Mouse (Mus musculus): ENCODE measurements around the gene Kri1. TPM values are rescaled to one million over a fixed set of nuclear protein-coding genes. Genes with fewer than 3 reads are reported as not detected.
A peak's percentile ranks its signal among the peaks of the same experiment; 100 is the strongest.

Kri1 gene
- polyA plus RNA-seq (2015; fragmentation: Nextera tagmentation; extraction: Ambion mirVana), result 8.7 and 10.6 TPM in 2 replicates

DNA sequence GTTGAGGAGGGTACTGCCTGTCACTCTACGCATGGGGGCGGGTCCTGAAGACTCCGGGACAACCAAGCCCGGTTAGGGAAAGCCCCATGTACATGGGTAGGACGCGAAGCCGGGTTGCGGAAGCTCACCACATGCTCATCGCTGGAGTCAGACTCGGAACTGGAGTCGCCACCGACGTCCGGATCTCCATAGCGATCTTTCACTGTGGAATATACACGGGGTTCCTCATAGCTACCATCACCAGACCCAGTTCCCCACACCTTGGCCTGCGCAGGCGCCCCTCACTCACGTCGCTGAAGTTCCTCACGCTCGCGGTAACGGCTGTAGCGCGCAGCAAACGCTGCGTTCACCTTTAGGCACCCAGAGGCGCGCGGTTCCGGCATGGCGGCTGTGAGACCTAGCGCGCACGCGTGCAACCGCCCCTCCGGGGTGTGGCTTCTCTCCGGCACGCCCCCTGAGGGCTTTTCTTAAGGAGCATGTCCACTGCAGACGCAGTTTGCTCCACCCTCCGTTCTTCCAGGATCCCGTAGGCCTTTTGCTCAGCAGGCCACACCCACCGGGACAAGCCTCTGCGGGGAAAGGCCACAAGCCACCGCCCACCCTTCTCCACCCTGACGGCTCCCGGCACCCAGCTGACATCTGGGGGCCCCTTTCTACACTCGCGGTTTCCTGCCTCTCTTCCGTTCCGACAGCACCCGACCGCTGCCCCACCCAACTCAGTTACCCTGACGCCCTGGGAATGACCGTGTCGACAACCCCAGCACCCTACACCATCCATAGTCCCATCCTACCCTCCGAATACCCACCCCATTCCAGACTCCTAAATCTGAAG is at the start of gene Kri1:
Kri1 (minus strand) TSS at position 399 of the 832 bp plus-strand sequence.
- under 1% methylated on average over 59 of the region's 59 CpGs for WGBS
- no peaks in the 10 kb centered on the region for H3K27me3 ChIP-seq (ENCODE audit: insufficient read depth, low read length)
- DNase-seq (ENCODE audit: low spot score), result peak; percentile 100

DNA sequence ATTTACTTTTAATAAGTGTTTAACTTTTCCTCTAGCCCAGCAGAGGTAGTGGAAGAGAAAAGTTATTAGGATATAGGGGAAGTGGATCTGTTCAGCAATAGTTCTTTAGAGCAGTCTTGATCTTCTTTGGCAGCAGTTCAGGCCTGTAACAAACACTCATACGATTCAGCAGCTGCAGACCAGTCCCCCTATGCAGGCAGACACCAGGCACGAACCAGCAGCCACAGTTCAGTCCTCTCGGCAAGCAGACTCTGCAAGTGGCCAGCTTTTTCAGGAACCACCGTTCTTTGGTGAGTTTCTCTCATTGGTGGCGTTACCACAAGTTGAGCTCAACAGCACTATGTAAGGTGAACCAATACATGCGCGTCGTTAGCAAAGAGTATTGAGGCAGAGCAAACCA is 48.7 kb upstream of the Kri1 start:
- DNase-seq (ENCODE audit: low spot score), result no peak
- Histone ChIP-seq H3K27me3 (ENCODE audit: insufficient read depth, low read length) (no peaks in the 10 kb centered on the region), H3K36me3 (ENCODE audit: insufficient read depth, low read length) (no peaks in the 10 kb centered on the region), H3K4me3 (replicated peaks; ENCODE audit: low read depth, low read length) (no peak overlapping the region), H3K27ac (no peak overlapping the region), H3K4me2 (ENCODE audit: low read length) (no peak overlapping the region), H3K9ac (ENCODE audit: low read depth, low read length) (no peak overlapping the region), H3K4me1 (replicated peaks; ENCODE audit: insufficient read depth, low read length) (peaks cover 9% of the 10 kb centered on the region; the same call in 1 of the 2 replicates), H3K9me3 (replicated peaks; ENCODE audit: low read length) (no peaks in the 10 kb centered on the region)
- WGBS, result 80% methylated on average over 8 of the region's 8 CpGs
- no peak for ATAC-seq (replicated peaks; ENCODE audit: low FRiP score, low read depth)
- TF ChIP-seq CTCF (IDR thresholded peaks at IDR 0.05; ENCODE audit: low read depth), result no peak

More for the DNA sequence above, at the start of gene Kri1:
- H3K4me1 ChIP-seq (replicated peaks; ENCODE audit: insufficient read depth, low read length), result peaks cover 22% of the 10 kb centered on the region
- peak within 1 kb of the TSS; percentile 86 for H3K4me3 ChIP-seq (replicated peaks; ENCODE audit: low read depth, low read length)
- H3K4me2 ChIP-seq (ENCODE audit: low read length), result peak within 1 kb of the TSS; percentile 79
- peak within 1 kb of the TSS; percentile 94 for H3K27ac ChIP-seq
- peak; percentile 37; the same call in 1 of the 2 replicates for TF ChIP-seq CTCF (IDR thresholded peaks at IDR 0.05; ENCODE audit: low read depth)
- no peaks in the 10 kb centered on the region for H3K9me3 ChIP-seq (replicated peaks; ENCODE audit: low read length)
- H3K9ac ChIP-seq (ENCODE audit: low read depth, low read length), result peak within 1 kb of the TSS; percentile 76
- ATAC-seq (replicated peaks; ENCODE audit: low FRiP score, low read depth), result peak; percentile 65
- no peaks in the 10 kb centered on the region for H3K36me3 ChIP-seq (ENCODE audit: insufficient read depth, low read length)

GRCm38 (mm10) chr9:21335391-21335790 is 47.6 kb upstream of the Kri1 start:
- Histone ChIP-seq H3K4me2 (ENCODE audit: low read length) (no peak overlapping the region), H3K9me3 (replicated peaks; ENCODE audit: low read length) (no peaks in the 10 kb centered on the region), H3K27me3 (ENCODE audit: insufficient read depth, low read length) (no peaks in the 10 kb centered on the region), H3K4me3 (replicated peaks; ENCODE audit: low read depth, low read length) (no peak overlapping the region), H3K4me1 (replicated peaks; ENCODE audit: insufficient read depth, low read length) (peaks cover 9% of the 10 kb centered on the region; the same call in 1 of the 2 replicates), H3K9ac (ENCODE audit: low read depth, low read length) (no peak overlapping the region), H3K36me3 (ENCODE audit: insufficient read depth, low read length) (no peaks in the 10 kb centered on the region), H3K27ac (no peak overlapping the region)
- ATAC-seq (replicated peaks; ENCODE audit: low FRiP score, low read depth) (no peak), DNase-seq (ENCODE audit: low spot score) (no peak)
- WGBS, result 73% methylated on average over 4 of the region's 4 CpGs
- TF ChIP-seq CTCF (IDR thresholded peaks at IDR 0.05; ENCODE audit: low read depth), result no peak

GRCm38 (mm10) chr9:21334747-21335146 is 47.0 kb upstream of the Kri1 start:
- Histone ChIP-seq H3K27ac (no peak overlapping the region), H3K4me2 (ENCODE audit: low read length) (no peak overlapping the region), H3K27me3 (ENCODE audit: insufficient read depth, low read length) (no peaks in the 10 kb centered on the region), H3K9me3 (replicated peaks; ENCODE audit: low read length) (no peaks in the 10 kb centered on the region), H3K9ac (ENCODE audit: low read depth, low read length) (no peak overlapping the region), H3K4me1 (replicated peaks; ENCODE audit: insufficient read depth, low read length) (peaks cover 9% of the 10 kb centered on the region; the same call in 1 of the 2 replicates), H3K36me3 (ENCODE audit: insufficient read depth, low read length) (no peaks in the 10 kb centered on the region), H3K4me3 (replicated peaks; ENCODE audit: low read depth, low read length) (no peak overlapping the region)
- no peak for TF ChIP-seq CTCF (IDR thresholded peaks at IDR 0.05; ENCODE audit: low read depth)
- DNase-seq (ENCODE audit: low spot score) (no peak), ATAC-seq (replicated peaks; ENCODE audit: low FRiP score, low read depth) (no peak)

DNA sequence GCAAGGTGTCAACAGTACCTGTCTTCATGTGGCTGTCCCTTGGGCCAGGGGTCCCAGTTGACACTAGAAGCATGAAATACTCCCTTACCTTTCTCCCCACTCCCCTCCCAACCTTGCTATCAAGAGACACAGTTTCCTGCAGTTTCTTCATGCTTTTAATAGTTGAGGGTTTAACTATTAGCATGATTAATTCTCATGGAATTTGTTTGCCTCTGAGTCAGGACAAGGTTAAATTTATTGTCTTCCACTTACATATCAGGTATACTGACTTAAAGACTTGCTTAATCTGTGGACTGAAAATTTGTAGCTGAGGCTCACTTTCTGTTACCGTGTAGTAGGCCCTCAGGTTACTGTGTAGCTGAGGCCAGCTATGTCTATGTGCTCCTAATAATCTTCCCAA is 45.8 kb upstream of the Kri1 start:
- Histone ChIP-seq H3K36me3 (ENCODE audit: insufficient read depth, low read length) (no peaks in the 10 kb centered on the region), H3K27me3 (ENCODE audit: insufficient read depth, low read length) (no peaks in the 10 kb centered on the region), H3K4me1 (replicated peaks; ENCODE audit: insufficient read depth, low read length) (peaks cover 9% of the 10 kb centered on the region; the same call in 1 of the 2 replicates), H3K27ac (no peak overlapping the region), H3K4me3 (replicated peaks; ENCODE audit: low read depth, low read length) (no peak overlapping the region), H3K9me3 (replicated peaks; ENCODE audit: low read length) (no peaks in the 10 kb centered on the region), H3K9ac (ENCODE audit: low read depth, low read length) (no peak overlapping the region), H3K4me2 (ENCODE audit: low read length) (no peak overlapping the region)
- 47% methylated on average over 1 of the region's 1 CpGs for WGBS
- ATAC-seq (replicated peaks; ENCODE audit: low FRiP score, low read depth) (no peak), DNase-seq (ENCODE audit: low spot score) (no peak)
- no peak for TF ChIP-seq CTCF (IDR thresholded peaks at IDR 0.05; ENCODE audit: low read depth)

- H3K9ac ChIP-seq (ENCODE audit: low read depth, low read length), result no peak overlapping the region
- no peak for DNase-seq (ENCODE audit: low spot score)
- no peak overlapping the region for H3K4me2 ChIP-seq (ENCODE audit: low read length)
- H3K4me3 ChIP-seq (replicated peaks; ENCODE audit: low read depth, low read length), result no peak overlapping the region
- no peak for ATAC-seq (replicated peaks; ENCODE audit: low FRiP score, low read depth)
- no peaks in the 10 kb centered on the region for H3K36me3 ChIP-seq (ENCODE audit: insufficient read depth, low read length)
- H3K4me1 ChIP-seq (replicated peaks; ENCODE audit: insufficient read depth, low read length), result peaks cover 9% of the 10 kb centered on the region; the same call in 1 of the 2 replicates
- no peaks in the 10 kb centered on the region for H3K27me3 ChIP-seq (ENCODE audit: insufficient read depth, low read length)
- WGBS, result 40% methylated on average over 9 of the region's 9 CpGs
- no peaks in the 10 kb centered on the region for H3K9me3 ChIP-seq (replicated peaks; ENCODE audit: low read length)
- H3K27ac ChIP-seq, result no peak overlapping the region; the same call in 1 of the 2 replicates
- no peak for TF ChIP-seq CTCF (IDR thresholded peaks at IDR 0.05; ENCODE audit: low read depth)
These were observed 44.6 kb upstream of the Kri1 start for GRCm38 (mm10) chr9:21332161-21333061.
